In the genomic region with DNA sequence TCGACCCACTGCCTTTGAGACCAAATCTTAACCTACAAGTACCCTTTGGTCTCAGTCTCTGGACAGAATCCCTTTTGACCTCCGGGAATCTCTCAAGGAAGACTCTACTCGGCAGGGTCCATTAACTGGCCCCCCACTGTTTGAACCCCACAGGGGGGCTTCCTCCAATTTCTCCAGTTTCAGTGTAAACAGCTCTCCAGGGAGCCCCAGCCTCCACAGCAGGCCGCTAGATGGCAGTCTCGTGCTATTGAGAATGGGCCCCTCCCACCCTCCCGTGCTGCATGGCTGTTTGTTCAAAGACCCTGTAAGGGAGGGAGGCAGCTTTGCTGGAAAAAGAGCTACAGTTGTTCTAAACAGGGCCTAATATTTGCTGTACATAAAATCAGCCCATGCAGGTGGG, we compare ENCODE assay signal across 8 mouse cellular contexts. TPM values are rescaled to one million over a fixed set of nuclear protein-coding genes. Genes with fewer than 3 reads are reported as not detected.
DNase-seq lines count a peak whose midpoint lies in the region; ATAC-seq and TF ChIP-seq lines count a peak whose summit lies in the region.

No protein-coding gene starts in this region.

- DNase-seq in adrenal gland, postnatal 4 days (ENCODE audit: low spot score in 2 of 2) = peak; percentile 27 to 49
- DNase-seq in hindbrain, embryonic 10.5 days (ENCODE audit: low spot score) = peak; percentile 88
- peak; percentile 51 to 52 for DNase-seq in layer of hippocampus, postnatal 36 days
- peak; percentile 72 for DNase-seq in lung, postnatal 36 days
- peak; percentile 28 for DNase-seq in right cerebral cortex, postnatal 25 days
- peak; percentile 89 for DNase-seq in yolk sac, embryonic 10.5 days (ENCODE audit: low spot score)

- no peak overlapping the region for H3K9ac ChIP-seq in ES-Bruce4 (ENCODE audit: low read depth, poor library complexity, severe bottlenecking)
- peak overlapping the region; percentile 24 for H3K9ac ChIP-seq in embryonic facial prominence, embryonic 15.5 days

- no peak overlapping the region for H3K4me2 ChIP-seq in embryonic facial prominence, embryonic 15.5 days (replicated peaks)

- peak; percentile 70 for ATAC-seq in embryonic facial prominence, embryonic 15.5 days (ENCODE audit: insufficient number of reproducible peaks, low FRiP score, low TSS enrichment, low read depth)

- H3K9me3 ChIP-seq in ES-Bruce4 (replicated peaks; ENCODE audit: control insufficient read depth, insufficient read depth, low read length, poor library complexity, severe bottlenecking) = no peaks in the 10 kb centered on the region
- H3K9me3 ChIP-seq in embryonic facial prominence, embryonic 15.5 days (replicated peaks) = no peaks in the 10 kb centered on the region
- H3K9me3 ChIP-seq in hindbrain, embryonic 10.5 days = no peaks in the 10 kb centered on the region

- WGBS in embryonic facial prominence, embryonic 15.5 days = 5% methylated on average over 6 of the region's 6 CpGs
- WGBS in hindbrain, embryonic 10.5 days = 7% methylated on average over 6 of the region's 6 CpGs

- H3K4me1 ChIP-seq in ES-Bruce4 (ENCODE audit: control insufficient read depth, insufficient read depth, low read length) = peaks cover 7% of the 10 kb centered on the region
- H3K4me1 ChIP-seq in embryonic facial prominence, embryonic 15.5 days = peaks cover 69% of the 10 kb centered on the region
- peaks cover 73% of the 10 kb centered on the region for H3K4me1 ChIP-seq in hindbrain, embryonic 10.5 days (replicated peaks)

- no peak for TF ChIP-seq POLR2A in ES-Bruce4 (IDR thresholded peaks at IDR 0.05; ENCODE audit: insufficient read depth, low read length)

- TF ChIP-seq EP300 in ES-Bruce4 (IDR thresholded peaks at IDR 0.05; ENCODE audit: insufficient read depth, low read depth, low read length) = no peak

- H3K4me3 ChIP-seq in ES-Bruce4 (ENCODE audit: low read depth, low read length) = no peak overlapping the region
- no peak overlapping the region for H3K4me3 ChIP-seq in embryonic facial prominence, embryonic 15.5 days (replicated peaks)
- no peak overlapping the region for H3K4me3 ChIP-seq in hindbrain, embryonic 10.5 days

- no peaks in the 10 kb centered on the region for H3K27me3 ChIP-seq in ES-Bruce4 (ENCODE audit: control insufficient read depth, insufficient read depth, low read length, poor library complexity, severe bottlenecking)
- no peaks in the 10 kb centered on the region for H3K27me3 ChIP-seq in embryonic facial prominence, embryonic 15.5 days
- no peaks in the 10 kb centered on the region for H3K27me3 ChIP-seq in hindbrain, embryonic 10.5 days (ENCODE audit: insufficient read depth, poor library complexity, severe bottlenecking)

- TF ChIP-seq CTCF in ES-Bruce4 (IDR thresholded peaks at IDR 0.05; ENCODE audit: low read depth, low read length) = peak; percentile 71

- H3K27ac ChIP-seq in ES-Bruce4 (ENCODE audit: insufficient read depth, low read length) = peak overlapping the region; percentile 53
- H3K27ac ChIP-seq in embryonic facial prominence, embryonic 15.5 days (replicated peaks) = peak overlapping the region; percentile 95
- peak overlapping the region; percentile 89 for H3K27ac ChIP-seq in hindbrain, embryonic 10.5 days

- no peaks in the 10 kb centered on the region for H3K36me3 ChIP-seq in ES-Bruce4 (ENCODE audit: control insufficient read depth, insufficient read depth, low read length, poor library complexity, severe bottlenecking)
- H3K36me3 ChIP-seq in embryonic facial prominence, embryonic 15.5 days = peaks cover 17% of the 10 kb centered on the region
- H3K36me3 ChIP-seq in hindbrain, embryonic 10.5 days = peaks cover 45% of the 10 kb centered on the region

RNA-seq across cellular contexts. Expression of a gene that starts 5.4 kb away (rescaled TPM):
- 15.1 and 15.2 TPM in 2 replicates for polyA plus RNA-seq in ES-Bruce4 (2011; ENCODE audit: insufficient read depth, insufficient read length, low read depth, missing spikeins)
- 1 to 10 TPM; 8.2 to 9.5 TPM for total RNA-seq in adrenal gland, postnatal 4 days (2021)
- polyA plus RNA-seq in embryonic facial prominence, embryonic 15.5 days (2015; fragmentation: Nextera tagmentation; extraction: Ambion mirVana) = 28.5 and 32.7 TPM in 2 replicates
- polyA plus RNA-seq in hindbrain, embryonic 10.5 days (2016; fragmentation: Nextera tagmentation; extraction: Ambion mirVana) = 17.7 and 19.7 TPM in 2 replicates
- total RNA-seq in layer of hippocampus, postnatal 36 days (2021) = 10 to 100 TPM in 1 of 2 experiments, 1 to 10 TPM in 1; 4.8 to 13.8 TPM

RNA-seq across cellular contexts. Expression of a gene that starts 39.2 kb away (rescaled TPM):
- 2.1 and 2.7 TPM in 2 replicates for polyA plus RNA-seq in ES-Bruce4 (2011; ENCODE audit: insufficient read depth, insufficient read length, low read depth, missing spikeins)
- 100 to 1,000 TPM; 118 to 299 TPM for total RNA-seq in adrenal gland, postnatal 4 days (2021)
- polyA plus RNA-seq in embryonic facial prominence, embryonic 15.5 days (2015; fragmentation: Nextera tagmentation; extraction: Ambion mirVana) = 167 and 228 TPM in 2 replicates
- polyA plus RNA-seq in hindbrain, embryonic 10.5 days (2016; fragmentation: Nextera tagmentation; extraction: Ambion mirVana) = 1.1 and 3.0 TPM in 2 replicates
- total RNA-seq in layer of hippocampus, postnatal 36 days (2021) = not detected

Comparison
In these comparisons a context has a peak if more than half of its experiments do, and no peak if none do; other contexts are left out.
1. DNase-seq: peak in every context shown above with its lines; median percentile 89 in yolk sac, embryonic 10.5 days; 88 in hindbrain, embryonic 10.5 days; 72 in lung, postnatal 36 days; 52 in layer of hippocampus, postnatal 36 days; 38 in adrenal gland, postnatal 4 days; 28 in right cerebral cortex, postnatal 25 days.
2. RNA of a gene that starts 39.2 kb away (polyA plus RNA-seq): 167 to 228 TPM in embryonic facial prominence, embryonic 15.5 days; 2.1 to 2.7 TPM in ES-Bruce4 and 1.1 to 3.0 TPM in hindbrain, embryonic 10.5 days; every median in the first group is over 10 times any median in the second.
3. Peak in every context shown above with its lines, with median percentiles within 50 percentile points of each other: H3K27ac ChIP-seq.